Mouse (Mus musculus) thymus, postnatal 0 days (tissue): ENCODE results near the gene Dgkh. TPM values are rescaled to one million over a fixed set of nuclear protein-coding genes. Genes with fewer than 3 reads are reported as not detected.

Experiments used
- polyA plus RNA-seq: library from polyadenylated mRNA; unstranded; fragments of >200 nt; fragmentation: Nextera tagmentation; extraction: Ambion mirVana; gene quantifications from 2 replicates; pipeline ENCODE4 v1.2.1, GENCODE M21; 2015

Gene Dgkh
- polyA plus RNA-seq, 1 experiment from 2014 or later: 2.2 TPM

Other genes with a start within 250 kb of the Dgkh start
- gene Akap11, start 196.0 kb downstream of the Dgkh start, polyA plus RNA-seq: 13.9 and 14.5 TPM in 2 replicates
- gene Vwa8, start 116.3 kb upstream of the Dgkh start, polyA plus RNA-seq: 7.8 and 8.3 TPM in 2 replicates